In the genomic region with DNA sequence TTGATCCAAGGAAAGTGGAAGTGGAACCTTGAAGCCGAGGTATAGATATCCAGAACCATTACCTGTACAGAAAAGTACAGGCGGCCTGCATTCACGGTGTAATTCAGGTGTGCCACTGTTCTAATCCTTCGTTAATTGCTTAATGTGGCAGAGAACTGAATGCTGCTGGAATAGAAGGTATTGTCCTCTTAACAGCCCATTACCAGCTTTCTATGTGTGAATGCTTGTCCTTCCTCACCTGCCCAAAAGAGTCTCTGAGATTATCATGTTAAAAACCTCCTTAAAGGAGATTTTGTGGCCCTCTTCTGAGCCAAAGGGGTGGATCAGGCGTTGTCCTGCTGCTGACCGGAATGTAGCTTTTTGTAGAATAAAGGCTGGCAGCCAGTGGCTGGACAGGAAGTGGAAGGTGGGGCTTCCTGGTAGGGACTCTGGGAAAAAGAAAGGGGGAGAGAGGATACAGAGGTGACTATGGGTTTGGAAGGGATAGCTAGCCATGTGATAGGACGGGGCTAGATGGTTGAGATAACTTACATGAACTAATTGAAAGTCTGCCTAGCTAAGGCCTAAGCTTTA, we compare ENCODE assay signal across 18 mouse cellular contexts. TPM values are rescaled to one million over a fixed set of nuclear protein-coding genes. Genes with fewer than 3 reads are reported as not detected.
DNase-seq lines count a peak whose midpoint lies in the region; ATAC-seq and TF ChIP-seq lines count a peak whose summit lies in the region.
"Had no signal": no experiment of that assay in that cellular context is flagged by ENCODE, and none has a peak within 500 bp of the region (broad histone marks: within the 10 kb centered on the region; RNA-seq: fewer than 3 reads in every experiment).

No protein-coding gene starts in this region.

- no peak for ATAC-seq in hindbrain, embryonic 11.5 days (ENCODE audit: low FRiP score)
- ATAC-seq: hindbrain, postnatal 0 days had no signal

- no peak for TF ChIP-seq CTCF in gastrocnemius, adult 2 months (IDR thresholded peaks at IDR 0.05)
- no peak for TF ChIP-seq CTCF in kidney, adult 2 months (conservative IDR thresholded peaks at IDR 0.05; ENCODE audit: insufficient read depth, insufficient read length, low read depth, low read length)

- 84% methylated on average over 7 of the region's 7 CpGs for WGBS in kidney, adult 2 months
- WGBS in hindbrain, embryonic 11.5 days, result 87% methylated on average over 7 of the region's 7 CpGs

- DNase-seq in gastrocnemius, adult 2 months, result no peak
- no peak for DNase-seq in gastrocnemius, adult 18-20 months (ENCODE audit: low spot score)
- peak; percentile 51 for DNase-seq in kidney, adult 2 months
- no peak for DNase-seq in kidney, postnatal 4 days
- DNase-seq in lung, postnatal 10 days, result peak; percentile 15
- no peak for DNase-seq in lung, postnatal 14 days
- peak; percentile 13 for DNase-seq in heart, postnatal 4 days
- DNase-seq in hindbrain, embryonic 11.5 days (ENCODE audit: low spot score), result no peak
- DNase-seq: adrenal gland, adult 8-10 months; cerebellum, adult 11 months; cerebellum, postnatal 25 days; kidney, adult 18-20 months; layer of hippocampus, postnatal 36 days; retina, postnatal 1 day; thymus, adult 2 months had no signal

- intact Hi-C loops in gastrocnemius, adult 2 months (cut with DNase I), result no loop called here

- 0 out of 2 replicates have a peak, but pooled peaks cover 2% of the 10 kb centered on the region for H3K4me1 ChIP-seq in kidney, adult 2 months (ENCODE audit: control insufficient read depth, insufficient read depth, low read length)
- H3K4me1 ChIP-seq in hindbrain, embryonic 11.5 days (replicated peaks; ENCODE audit: control insufficient read depth, insufficient read depth, low read length), result no peaks in the 10 kb centered on the region
- H3K4me1 ChIP-seq: limb, embryonic 13.5 days had no signal

- H3K9ac ChIP-seq in hindbrain, embryonic 11.5 days (ENCODE audit: low read depth, low read length), result no peak overlapping the region
- H3K9ac ChIP-seq: limb, embryonic 13.5 days had no signal

- H3K27ac ChIP-seq in gastrocnemius, adult 2 months, result peak overlapping the region; percentile 61
- H3K27ac ChIP-seq in kidney, adult 2 months (ENCODE audit: insufficient read depth, low read depth, low read length), result peak overlapping the region; percentile 66; the same call in 1 of the 2 replicates
- H3K27ac ChIP-seq in hindbrain, embryonic 11.5 days (ENCODE audit: low read depth, low read length), result no peak overlapping the region
- H3K27ac ChIP-seq: hindbrain, postnatal 0 days; limb, embryonic 13.5 days had no signal

- H3K36me3 ChIP-seq in kidney, adult 2 months (ENCODE audit: control insufficient read depth, insufficient read depth, low read length), result peaks cover 4% of the 10 kb centered on the region
- H3K36me3 ChIP-seq in hindbrain, embryonic 11.5 days (ENCODE audit: control insufficient read depth, insufficient read depth, low read length), result peaks cover 7% of the 10 kb centered on the region; the same call in 1 of the 2 replicates

- no peaks in the 10 kb centered on the region for H3K27me3 ChIP-seq in kidney, adult 2 months (replicated peaks; ENCODE audit: control insufficient read depth, insufficient read depth, low read length)
- no peaks in the 10 kb centered on the region for H3K27me3 ChIP-seq in hindbrain, embryonic 11.5 days (ENCODE audit: control insufficient read depth, insufficient read depth, low read length)
- H3K27me3 ChIP-seq: limb, embryonic 13.5 days had no signal

- TF ChIP-seq POLR2A in kidney, adult 2 months (IDR thresholded peaks at IDR 0.05; ENCODE audit: low read depth, low read length), result no peak

- no peaks in the 10 kb centered on the region for H3K9me3 ChIP-seq in hindbrain, embryonic 11.5 days (ENCODE audit: control insufficient read depth, low read length)
- H3K9me3 ChIP-seq: limb, embryonic 13.5 days had no signal

- H3K4me3 ChIP-seq in gastrocnemius, adult 2 months, result no peak overlapping the region
- H3K4me3 ChIP-seq in kidney, adult 2 months (ENCODE audit: insufficient read depth, low read depth, low read length), result no peak overlapping the region
- no peak overlapping the region for H3K4me3 ChIP-seq in hindbrain, embryonic 11.5 days (ENCODE audit: low read depth, low read length)
- H3K4me3 ChIP-seq: limb, embryonic 13.5 days had no signal

- H3K4me2 ChIP-seq in hindbrain, embryonic 11.5 days (replicated peaks; ENCODE audit: low read depth, low read length), result no peak overlapping the region
- H3K4me2 ChIP-seq: limb, embryonic 13.5 days; midbrain, embryonic 11.5 days had no signal

RNA-seq across cellular contexts. Expression of a gene that starts 16.5 kb away (rescaled TPM):
- total RNA-seq in gastrocnemius, adult 2 months (2021), result 10 to 100 TPM; 19.5 to 22.0 TPM
- 10 to 100 TPM; 19.7 to 21.1 TPM for total RNA-seq in gastrocnemius, adult 18-20 months (2021)
- 26.4 and 27.7 TPM in 2 replicates for polyA plus RNA-seq in kidney, adult 2 months (2012; rRNA removed)
- 10 to 100 TPM; 33.7 to 33.8 TPM for total RNA-seq in heart, postnatal 4 days (2021)
- 92.8 and 92.9 TPM in 2 replicates for polyA plus RNA-seq in hindbrain, embryonic 11.5 days (2014; fragmentation: Nextera tagmentation; extraction: Ambion mirVana)

Comparison
In these comparisons a context has a peak if more than half of its experiments do, and no peak if none do; other contexts are left out.
1. DNase-seq: peak in kidney, adult 2 months (single experiment), lung, postnatal 10 days (single experiment) and heart, postnatal 4 days (single experiment); none in gastrocnemius, adult 2 months (single experiment), gastrocnemius, adult 18-20 months (single experiment), kidney, postnatal 4 days (0 of 2), lung, postnatal 14 days (single experiment) and hindbrain, embryonic 11.5 days (single experiment).